22 mouse cellular contexts compared by ENCODE assay signal in the genomic region with DNA sequence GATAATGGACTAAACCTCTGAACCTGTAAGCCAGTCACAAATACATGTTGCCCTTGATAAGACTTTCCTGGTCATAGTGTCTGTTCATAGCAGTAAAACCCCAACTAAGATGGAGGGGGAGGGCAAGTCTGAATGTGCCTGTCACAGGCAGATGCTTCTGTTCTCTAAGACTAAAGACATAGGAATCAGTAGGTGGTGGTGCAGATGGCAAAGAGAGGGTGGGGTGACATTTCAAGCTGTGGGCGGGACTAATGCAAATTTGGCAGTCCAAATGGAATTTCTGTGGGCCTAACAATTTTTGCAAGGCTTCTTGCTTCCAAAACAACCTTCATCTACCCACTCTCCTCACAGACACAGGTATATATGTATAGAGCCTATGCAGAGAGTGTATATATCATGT. TPM values are rescaled to one million over a fixed set of nuclear protein-coding genes. Genes with fewer than 3 reads are reported as not detected.
DNase-seq lines count a peak whose midpoint lies in the region; ATAC-seq and TF ChIP-seq lines count a peak whose summit lies in the region.
"Had no signal": no experiment of that assay in that cellular context is flagged by ENCODE, and none has a peak within 500 bp of the region (broad histone marks: within the 10 kb centered on the region; RNA-seq: fewer than 3 reads in every experiment).

No protein-coding gene starts in this region.

- no peak for TF ChIP-seq CTCF in left cerebral cortex, adult 2 months (IDR thresholded peaks at IDR 0.05)

- no peaks in the 10 kb centered on the region for H3K9me3 ChIP-seq in heart, embryonic 10.5 days
- H3K9me3 ChIP-seq: embryonic facial prominence, embryonic 10.5 days; heart, embryonic 13.5 days; limb, embryonic 10.5 days; megakaryocyte, embryonic 14.5 days; midbrain, embryonic 15.5 days had no signal

- intact Hi-C loops in left cerebral cortex, adult 2 months (cut with DNase I), result loop anchor here (1.0 to 5.0 kb wide), 2 partner anchors 19 to 73 kb away; a partner anchor contains a TSS

- no peaks in the 10 kb centered on the region for H3K4me1 ChIP-seq in heart, embryonic 10.5 days
- H3K4me1 ChIP-seq: embryonic facial prominence, embryonic 10.5 days; heart, embryonic 13.5 days; limb, embryonic 10.5 days; megakaryocyte, embryonic 14.5 days; midbrain, embryonic 15.5 days had no signal

- WGBS in heart, embryonic 10.5 days, result 56% methylated on average over 1 of the region's 1 CpGs

- H3K27me3 ChIP-seq in heart, embryonic 10.5 days (ENCODE audit: insufficient read depth, poor library complexity, severe bottlenecking), result no peaks in the 10 kb centered on the region
- H3K27me3 ChIP-seq: heart, embryonic 13.5 days; megakaryocyte, embryonic 14.5 days; midbrain, embryonic 15.5 days had no signal

- H3K4me3 ChIP-seq in left cerebral cortex, adult 2 months, result no peak overlapping the region
- H3K4me3 ChIP-seq in heart, embryonic 10.5 days, result no peak overlapping the region
- H3K4me3 ChIP-seq: embryonic facial prominence, embryonic 10.5 days; heart, embryonic 13.5 days; limb, embryonic 10.5 days; megakaryocyte, embryonic 14.5 days; midbrain, embryonic 15.5 days; myocyte had no signal

- no peak overlapping the region for H3K27ac ChIP-seq in left cerebral cortex, adult 2 months
- no peak overlapping the region for H3K27ac ChIP-seq in heart, embryonic 10.5 days
- H3K27ac ChIP-seq: embryonic facial prominence, embryonic 10.5 days; heart, embryonic 13.5 days; hindbrain, embryonic 14.5 days; limb, embryonic 10.5 days; midbrain, embryonic 15.5 days had no signal

- peak; percentile 100 for ATAC-seq in frontal cortex, adult (ENCODE audit: low TSS enrichment)
- ATAC-seq: liver, postnatal 0 days; midbrain, embryonic 15.5 days had no signal

- H3K36me3 ChIP-seq in heart, embryonic 10.5 days, result no peaks in the 10 kb centered on the region
- H3K36me3 ChIP-seq: embryonic facial prominence, embryonic 10.5 days; heart, embryonic 13.5 days; limb, embryonic 10.5 days; midbrain, embryonic 15.5 days had no signal

- DNase-seq in frontal cortex, postnatal 25 days (ENCODE audit: low spot score in 2 of 2), result peak; percentile 17 to 33
- peak; percentile 39 to 69 for DNase-seq in left cerebral cortex, adult 2 months (ENCODE audit: extremely low spot score in 1 of 2, low spot score in 2 of 2)
- DNase-seq in right cerebral cortex, postnatal 14 days, result peak; percentile 11
- no peak for DNase-seq in heart, embryonic 10.5 days (ENCODE audit: low spot score)
- DNase-seq in urinary bladder, adult 18-20 months (ENCODE audit: low spot score in 2 of 2), result no peak
- DNase-seq in kidney, postnatal 14 days, result no peak
- DNase-seq: cerebellum, adult 2 months; gastrocnemius, postnatal 36 days; heart, postnatal 36 days; kidney, adult 9 months; kidney, postnatal 36 days; liver, postnatal 0 days; lung, postnatal 14 days; thymus, adult 2 months had no signal

RNA-seq across cellular contexts. Expression of a gene that starts 19.6 kb away (rescaled TPM):
- total RNA-seq in left cerebral cortex, adult 2 months (2021), result 100 to 1,000 TPM; 196 to 198 TPM
- 9.9 and 15.4 TPM in 2 replicates for polyA plus RNA-seq in heart, embryonic 10.5 days (2016; fragmentation: Nextera tagmentation; extraction: Ambion mirVana)

Comparison
In these comparisons a context has a peak if more than half of its experiments do, and no peak if none do; other contexts are left out.
1. DNase-seq: peak in frontal cortex, postnatal 25 days (2 of 2), left cerebral cortex, adult 2 months (2 of 2) and right cerebral cortex, postnatal 14 days (single experiment); none in heart, embryonic 10.5 days (single experiment), urinary bladder, adult 18-20 months (0 of 2) and kidney, postnatal 14 days (single experiment).